Mouse (Mus musculus): ENCODE data around the gene Srpx. TPM values are rescaled to one million over a fixed set of nuclear protein-coding genes. Genes with fewer than 3 reads are reported as not detected.

Gene Srpx
- polyA plus RNA-seq, 1 experiment from 2014 or later, result not detected

DNA sequence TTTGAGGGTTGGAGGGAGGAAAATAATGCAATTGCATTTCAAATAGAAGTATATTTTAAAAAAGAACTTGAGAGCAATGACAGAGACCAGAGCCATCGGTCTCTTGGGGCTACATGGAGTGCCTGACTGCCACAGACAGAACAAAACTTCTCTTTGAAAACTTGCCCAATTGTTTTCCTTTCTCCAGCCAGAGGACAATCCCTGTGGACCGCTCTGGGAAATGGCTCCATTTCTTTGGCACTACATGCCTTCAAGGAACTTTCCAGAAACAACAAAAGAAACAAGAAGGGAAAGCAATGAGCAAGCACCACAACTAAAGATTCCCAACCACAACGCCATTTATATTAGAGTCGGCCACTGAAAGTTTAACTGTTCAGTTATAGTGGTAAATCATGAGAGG is 55.3 kb downstream of the Srpx start:
- H3K27ac ChIP-seq, result no peak overlapping the region
- H3K79me2 ChIP-seq (ENCODE audit: inconsistent target), result no peaks in the 10 kb centered on the region
- 84% methylated on average over 4 of the region's 4 CpGs for WGBS (ENCODE audit: missing documents)
- H3K4me3 ChIP-seq (ENCODE audit: inconsistent target), result no peak overlapping the region
- H3K36me3 ChIP-seq (ENCODE audit: inconsistent target), result no peaks in the 10 kb centered on the region

DNA sequence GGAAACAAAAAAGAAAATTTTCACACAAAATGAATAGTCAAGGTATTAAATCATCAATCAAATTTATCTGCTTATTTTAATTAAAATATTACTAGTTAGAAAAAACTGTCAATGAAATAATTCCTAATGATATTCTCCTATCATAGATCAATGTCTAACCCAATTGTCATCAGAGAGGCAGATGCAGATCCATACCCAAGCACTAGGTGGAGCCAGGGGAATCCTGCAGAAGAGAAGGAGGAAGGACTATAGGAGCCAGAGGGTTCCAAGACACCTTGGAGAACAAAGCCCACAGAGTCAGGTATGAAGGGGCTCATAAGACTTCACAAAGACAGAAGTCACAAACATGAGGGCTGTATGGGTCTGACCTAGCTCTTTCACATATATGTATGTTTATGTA is 82.8 kb downstream of the Srpx start:
- H3K79me2 ChIP-seq (ENCODE audit: inconsistent target), result no peaks in the 10 kb centered on the region
- no peaks in the 10 kb centered on the region for H3K36me3 ChIP-seq (ENCODE audit: inconsistent target)
- no peak overlapping the region for H3K4me3 ChIP-seq (ENCODE audit: inconsistent target)
- no peak overlapping the region for H3K27ac ChIP-seq

DNA sequence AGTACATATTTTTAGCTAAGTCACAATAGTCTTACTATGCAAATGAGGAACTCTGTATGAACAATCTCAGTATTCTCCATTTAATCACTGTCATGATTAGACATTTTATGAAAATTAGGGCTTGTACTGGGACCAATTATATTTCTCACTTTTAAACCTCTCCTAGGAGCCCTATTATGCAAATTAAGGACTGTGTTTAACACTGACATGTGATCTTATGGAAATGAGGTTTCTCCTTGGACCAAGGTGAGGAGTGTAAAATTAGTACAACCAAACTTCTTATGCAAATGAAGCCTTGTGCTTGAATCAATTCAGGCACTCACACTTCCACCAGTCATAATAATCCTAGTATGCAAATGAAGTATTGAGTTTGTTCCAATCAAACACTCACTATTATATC is 107.3 kb downstream of the Srpx start:
- H3K27ac ChIP-seq, result no peak overlapping the region
- no peak overlapping the region for H3K4me3 ChIP-seq (ENCODE audit: inconsistent target)
- no peaks in the 10 kb centered on the region for H3K36me3 ChIP-seq (ENCODE audit: inconsistent target)
- H3K79me2 ChIP-seq (ENCODE audit: inconsistent target), result no peaks in the 10 kb centered on the region

DNA sequence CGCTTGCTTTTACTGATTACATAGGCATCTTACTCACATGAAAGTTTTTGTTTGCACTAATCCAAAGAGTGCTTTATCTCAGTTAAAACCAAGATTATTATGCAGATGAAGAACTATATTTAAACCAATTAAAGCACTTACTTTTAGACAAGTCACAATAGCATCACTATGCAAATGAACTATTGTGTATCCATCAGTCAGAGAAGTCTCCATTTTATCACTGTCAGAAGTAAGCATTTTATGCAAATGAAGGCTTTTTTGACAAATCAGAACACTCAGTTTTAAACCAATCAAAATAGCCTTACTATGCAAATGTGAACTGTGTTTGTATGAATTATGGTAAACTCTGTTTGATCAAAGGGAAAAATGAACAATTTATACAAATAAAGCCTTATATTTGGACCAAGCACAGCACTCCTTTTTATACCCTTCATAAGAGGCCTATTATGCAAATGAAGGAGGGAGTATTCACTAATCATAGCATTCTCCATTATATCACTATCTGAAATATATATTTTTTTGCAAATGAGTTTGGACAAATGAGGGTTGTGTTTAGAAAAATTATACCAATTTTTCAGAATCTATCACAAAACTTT is 109.7 kb downstream of the Srpx start:
- no peak overlapping the region for H3K4me3 ChIP-seq (ENCODE audit: inconsistent target)
- WGBS (ENCODE audit: missing documents), result 91% methylated on average over 1 of the region's 1 CpGs
- no peaks in the 10 kb centered on the region for H3K36me3 ChIP-seq (ENCODE audit: inconsistent target)
- H3K27ac ChIP-seq, result no peak overlapping the region
- H3K79me2 ChIP-seq (ENCODE audit: inconsistent target), result no peaks in the 10 kb centered on the region

DNA sequence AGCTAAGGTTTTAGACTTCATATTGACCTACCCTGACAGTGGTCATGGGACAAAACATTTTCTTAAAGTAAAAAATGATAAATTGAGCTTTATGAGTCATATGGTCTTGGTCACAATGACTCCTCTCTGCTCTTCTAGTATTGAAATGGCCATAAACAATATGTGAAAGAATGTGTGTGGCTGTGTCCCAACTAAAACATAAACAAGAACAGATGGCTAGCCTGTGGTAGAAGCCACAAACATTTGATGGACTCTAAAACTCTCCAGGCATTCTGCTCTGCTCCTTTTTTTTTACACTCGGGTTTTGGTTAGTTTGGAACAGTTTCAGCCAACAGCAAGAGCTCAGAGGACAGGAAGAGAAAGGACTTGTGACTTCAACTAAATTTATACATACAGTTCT is 111.6 kb downstream of the Srpx start:
- Histone ChIP-seq H3K4me3 (ENCODE audit: inconsistent target) (no peak overlapping the region), H3K36me3 (ENCODE audit: inconsistent target) (no peaks in the 10 kb centered on the region), H3K79me2 (ENCODE audit: inconsistent target) (no peaks in the 10 kb centered on the region), H3K27ac (no peak overlapping the region)
- WGBS (ENCODE audit: missing documents), result 63% methylated on average over 1 of the region's 1 CpGs

DNA sequence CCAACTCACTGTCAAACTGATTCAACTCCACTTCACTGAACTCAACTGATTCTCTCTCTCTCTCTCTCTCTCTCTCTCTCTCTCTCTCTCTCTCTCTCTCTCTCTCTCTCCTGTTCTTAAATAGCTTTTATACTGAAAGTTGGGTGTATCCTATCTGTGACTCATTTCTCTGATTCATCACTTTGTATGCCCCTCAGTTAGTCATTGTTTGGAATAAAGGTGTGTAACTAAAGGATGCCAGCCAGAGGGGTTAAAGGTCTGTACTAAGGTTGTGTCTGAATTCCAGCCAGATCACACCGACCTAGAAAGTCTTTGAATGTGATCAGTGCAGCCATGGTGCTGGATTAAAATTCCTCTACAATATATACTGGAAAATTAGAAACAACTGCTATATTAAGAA is 116.8 kb downstream of the Srpx start:
- Histone ChIP-seq H3K4me3 (ENCODE audit: inconsistent target) (no peak overlapping the region), H3K36me3 (ENCODE audit: inconsistent target) (no peaks in the 10 kb centered on the region), H3K27ac (no peak overlapping the region), H3K79me2 (ENCODE audit: inconsistent target) (no peaks in the 10 kb centered on the region)
- 71% methylated on average over 1 of the region's 1 CpGs for WGBS (ENCODE audit: missing documents)

Other genes with a start within 250 kb of the Srpx start
- not detected in 3 replicates for gene Sytl5, start 232.1 kb downstream of the Srpx start, polyA plus RNA-seq (2018)
- gene Rpgr, start 99.2 kb upstream of the Srpx start, polyA plus RNA-seq (2018), result 2.0 to 3.0 TPM (median 2.2 TPM) in 3 replicates
- gene Otc, start 134.6 kb upstream of the Srpx start, polyA plus RNA-seq (2018), result not detected in 3 replicates